Mouse (Mus musculus): ENCODE results near the gene Slc22a17.

GRCm38 (mm10) chr14:54912886-54913285 lies at the start of gene Slc22a17:
- TF ChIP-seq CTCF (IDR thresholded peaks at IDR 0.05; ENCODE audit: control insufficient read depth, insufficient read depth, insufficient read length) = no peak
- no peak for TF ChIP-seq MYOD1 (IDR thresholded peaks at IDR 0.05; ENCODE audit: control insufficient read depth, insufficient read length, low read depth)
- no peak for TF ChIP-seq USF1 (IDR thresholded peaks at IDR 0.05; ENCODE audit: low read depth)
